Mouse (Mus musculus) ES-Bruce4 (cell line): ENCODE data around the gene Rora. TPM values are rescaled to one million over a fixed set of nuclear protein-coding genes. Genes with fewer than 3 reads are reported as not detected.

Source experiments
- H3K27ac ChIP-seq: 2 replicates; pipeline ENCODE4 v1.5.1; 2012; ENCODE audit warnings: low read length, inconsistent platforms; ENCODE audit not compliant: insufficient read depth
- H3K27me3 ChIP-seq: 2 replicates; pipeline ENCODE4 v1.6.1; 2012; ENCODE audit warnings: mild to moderate bottlenecking, low read length, inconsistent platforms; ENCODE audit not compliant: control insufficient read depth, poor library complexity, insufficient read depth, severe bottlenecking
- H3K36me3 ChIP-seq: 2 replicates; pipeline ENCODE4 v1.6.1; 2012; ENCODE audit warnings: inconsistent platforms, mild to moderate bottlenecking, low read length, moderate library complexity; ENCODE audit not compliant: control insufficient read depth, poor library complexity, insufficient read depth, severe bottlenecking
- H3K4me1 ChIP-seq: one replicate; pipeline ENCODE4 v1.8.1; 2011; ENCODE audit warnings: low read length; ENCODE audit not compliant: control insufficient read depth, insufficient read depth
- H3K4me3 ChIP-seq: 2 replicates; pipeline ENCODE4 v1.5.1; 2011; ENCODE audit warnings: low read depth, mild to moderate bottlenecking, low read length
- H3K9ac ChIP-seq: 2 replicates; pipeline ENCODE4 v1.6.1; 2012; ENCODE audit warnings: low read depth, mild to moderate bottlenecking, inconsistent platforms; ENCODE audit not compliant: poor library complexity, severe bottlenecking
- H3K9me3 ChIP-seq: replicated peaks from 2 replicates; pipeline ENCODE4 v1.6.1; 2012; ENCODE audit warnings: mild to moderate bottlenecking, low read length, inconsistent platforms; ENCODE audit not compliant: control insufficient read depth, poor library complexity, insufficient read depth, severe bottlenecking
- CTCF ChIP-seq: IDR thresholded peaks from one replicate; pipeline ENCODE4 v1.8.1; 2011; ENCODE audit warnings: low read depth, low read length
- EP300 ChIP-seq: IDR thresholded peaks from 2 replicates; pipeline ENCODE4 v1.6.1; 2011; ENCODE audit warnings: low read depth, low read length; ENCODE audit not compliant: insufficient read depth
- POLR2A ChIP-seq: IDR thresholded peaks from one replicate; pipeline ENCODE4 v1.8.1; 2011; ENCODE audit warnings: low read length; ENCODE audit not compliant: insufficient read depth
- polyA plus RNA-seq: library from polyadenylated mRNA; stranded (reverse); fragments of >200 nt; gene quantifications from 2 replicates; pipeline ENCODE4 v1.2.4, GENCODE M21; 2011; ENCODE audit warnings: low read depth; ENCODE audit not compliant: missing spikeins, insufficient read depth, insufficient read length

Gene Rora
- polyA plus RNA-seq, 1 experiment, result 3.6 TPM

GRCm38 (mm10) chr9:69126595-69126994 is 473.0 kb downstream of the Rora start:
- Histone ChIP-seq H3K9me3 (no peaks in the 10 kb centered on the region), H3K4me3 (no peak overlapping the region), H3K36me3 (no peaks in the 10 kb centered on the region), H3K27me3 (no peaks in the 10 kb centered on the region), H3K4me1 (no peaks in the 10 kb centered on the region), H3K9ac (no peak overlapping the region), H3K27ac (no peak overlapping the region)
- TF ChIP-seq CTCF (no peak), POLR2A (no peak), EP300 (no peak)

- H3K27ac ChIP-seq, result no peak overlapping the region
- H3K36me3 ChIP-seq, result no peaks in the 10 kb centered on the region
- no peaks in the 10 kb centered on the region for H3K9me3 ChIP-seq
- no peaks in the 10 kb centered on the region for H3K27me3 ChIP-seq
- no peak overlapping the region for H3K9ac ChIP-seq
- H3K4me3 ChIP-seq, result no peak overlapping the region
- TF ChIP-seq EP300 (no peak), CTCF (no peak), POLR2A (no peak)
- H3K4me1 ChIP-seq, result no peaks in the 10 kb centered on the region
Measured at GRCm38 (mm10) chr9:69128335-69128734, 474.7 kb downstream of the Rora start.

- no peaks in the 10 kb centered on the region for H3K9me3 ChIP-seq
- no peaks in the 10 kb centered on the region for H3K27me3 ChIP-seq
- H3K27ac ChIP-seq, result no peak overlapping the region
- H3K4me3 ChIP-seq, result no peak overlapping the region
- TF ChIP-seq CTCF, result no peak
- no peak for TF ChIP-seq POLR2A
- no peak for TF ChIP-seq EP300
- H3K4me1 ChIP-seq, result no peaks in the 10 kb centered on the region
- no peaks in the 10 kb centered on the region for H3K36me3 ChIP-seq
- H3K9ac ChIP-seq, result no peak overlapping the region
Measured at GRCm38 (mm10) chr9:69132995-69133394, 479.4 kb downstream of the Rora start.

- Histone ChIP-seq H3K9me3 (no peaks in the 10 kb centered on the region), H3K36me3 (no peaks in the 10 kb centered on the region), H3K4me1 (no peaks in the 10 kb centered on the region), H3K4me3 (no peak overlapping the region), H3K9ac (no peak overlapping the region), H3K27me3 (no peaks in the 10 kb centered on the region), H3K27ac (no peak overlapping the region)
- no peak for TF ChIP-seq CTCF
- TF ChIP-seq EP300, result no peak
- no peak for TF ChIP-seq POLR2A
Measured at GRCm38 (mm10) chr9:69133696-69134095, 480.1 kb downstream of the Rora start.

GRCm38 (mm10) chr9:69134604-69135003 is 481.0 kb downstream of the Rora start:
- no peak for TF ChIP-seq CTCF
- TF ChIP-seq EP300, result no peak
- Histone ChIP-seq H3K9me3 (no peaks in the 10 kb centered on the region), H3K36me3 (no peaks in the 10 kb centered on the region), H3K4me3 (no peak overlapping the region), H3K27ac (no peak overlapping the region), H3K27me3 (no peaks in the 10 kb centered on the region), H3K4me1 (no peaks in the 10 kb centered on the region), H3K9ac (no peak overlapping the region)

GRCm38 (mm10) chr9:69136821-69137220 is 483.2 kb downstream of the Rora start:
- H3K36me3 ChIP-seq, result no peaks in the 10 kb centered on the region
- H3K27me3 ChIP-seq, result no peaks in the 10 kb centered on the region
- no peaks in the 10 kb centered on the region for H3K9me3 ChIP-seq
- no peak overlapping the region for H3K9ac ChIP-seq
- no peak overlapping the region for H3K27ac ChIP-seq
- no peak overlapping the region for H3K4me3 ChIP-seq
- H3K4me1 ChIP-seq, result no peaks in the 10 kb centered on the region
- TF ChIP-seq CTCF (no peak), POLR2A (no peak), EP300 (no peak)
